Mouse (Mus musculus) limb, embryonic 15.5 days (tissue): ENCODE measurements around the gene Rnf169. TPM values are rescaled to one million over a fixed set of nuclear protein-coding genes. Genes with fewer than 3 reads are reported as not detected.
A peak's percentile ranks its signal among the peaks of the same experiment; 100 is the strongest.

ENCODE experiments used
- ATAC-seq: fragments of 200-750 bp; cut with Nextera tagmentation; 2 replicates; pipeline ENCODE4 v1.8.0; 2017; ENCODE audit warnings: low read depth, moderate TSS enrichment; ENCODE audit not compliant: insufficient number of reproducible peaks, low FRiP score, low TSS enrichment
- H3K27ac ChIP-seq: fragments of 300-500 bp; sonication (generic); 2 replicates; pipeline ENCODE4 v1.5.1; 2015; ENCODE audit warnings: moderate library complexity, mild to moderate bottlenecking, inconsistent platforms
- H3K27me3 ChIP-seq: fragments of 300-500 bp; sonication (generic); 2 replicates; pipeline ENCODE4 v1.6.1; 2015; ENCODE audit warnings: inconsistent platforms
- H3K36me3 ChIP-seq: fragments of 300-500 bp; sonication (generic); 2 replicates; pipeline ENCODE4 v1.6.1; 2015; ENCODE audit warnings: inconsistent platforms
- H3K4me1 ChIP-seq: fragments of 300-500 bp; sonication (generic); 2 replicates; pipeline ENCODE4 v1.6.1; 2015; ENCODE audit warnings: inconsistent platforms
- H3K4me2 ChIP-seq: fragments of 300-500 bp; sonication (generic); 2 replicates; pipeline ENCODE4 v1.6.1; 2015; ENCODE audit warnings: mild to moderate bottlenecking, inconsistent platforms
- H3K4me3 ChIP-seq: fragments of 300-500 bp; sonication (generic); 2 replicates; pipeline ENCODE4 v1.5.1; 2015; ENCODE audit warnings: mild to moderate bottlenecking, inconsistent platforms
- H3K9ac ChIP-seq: fragments of 300-500 bp; sonication (generic); 2 replicates; pipeline ENCODE4 v1.6.1; 2015; ENCODE audit warnings: inconsistent platforms
- H3K9me3 ChIP-seq: fragments of 300-500 bp; sonication (generic); 2 replicates; pipeline ENCODE4 v1.6.1; 2016; ENCODE audit warnings: inconsistent platforms
- WGBS: fragments of 180-500 bp; shearing (Covaris S2); methylation state at CpG from one replicate; pipeline ENCODE4 v1.1.7; 2015; 5-methylcytosine and 5-hydroxymethylcytosine counted together
- polyA plus RNA-seq: library from polyadenylated mRNA; unstranded; fragments of >200 nt; fragmentation: Nextera tagmentation; extraction: Ambion mirVana; gene quantifications from 2 replicates; pipeline ENCODE4 v1.2.1, GENCODE M21; 2015

The Rnf169 gene
- polyA plus RNA-seq, 1 experiment from 2014 or later, result 5.4 TPM

- 80% methylated on average over 1 of the region's 1 CpGs for WGBS
- no peak for ATAC-seq
- Histone ChIP-seq H3K4me2 (no peak overlapping the region), H3K4me3 (no peak overlapping the region), H3K9ac (no peak overlapping the region), H3K27me3 (no peaks in the 10 kb centered on the region), H3K36me3 (peaks cover 60% of the 10 kb centered on the region), H3K9me3 (no peaks in the 10 kb centered on the region), H3K27ac (no peak overlapping the region), H3K4me1 (no peaks in the 10 kb centered on the region)
These were observed 44.5 kb downstream of the Rnf169 start for GRCm38 (mm10) chr7:99935758-99936157.

GRCm38 (mm10) chr7:99926916-99927714 lies 53.1 kb downstream of the Rnf169 start:
- Histone ChIP-seq H3K36me3 (peaks cover 66% of the 10 kb centered on the region), H3K9ac (no peak overlapping the region)
- no peak for ATAC-seq

GRCm38 (mm10) chr7:99920416-99920815 lies 59.8 kb downstream of the Rnf169 start:
- Histone ChIP-seq H3K9ac (no peak overlapping the region), H3K4me3 (no peak overlapping the region), H3K27me3 (peaks cover 18% of the 10 kb centered on the region), H3K36me3 (peaks cover 40% of the 10 kb centered on the region), H3K4me2 (no peak overlapping the region), H3K4me1 (peaks cover 15% of the 10 kb centered on the region), H3K9me3 (no peaks in the 10 kb centered on the region), H3K27ac (no peak overlapping the region)
- WGBS, result 80% methylated on average over 2 of the region's 2 CpGs
- no peak for ATAC-seq

More at GRCm38 (mm10) chr7:99926916-99927714, 53.1 kb downstream of the Rnf169 start:
- 69% methylated on average over 10 of the region's 10 CpGs for WGBS
- Histone ChIP-seq H3K9me3 (no peaks in the 10 kb centered on the region), H3K27me3 (no peaks in the 10 kb centered on the region), H3K4me1 (no peaks in the 10 kb centered on the region), H3K4me2 (no peak overlapping the region), H3K27ac (no peak overlapping the region), H3K4me3 (no peak overlapping the region)

GRCm38 (mm10) chr7:99919971-99920370 lies 60.3 kb downstream of the Rnf169 start:
- WGBS, result 94% methylated on average over 6 of the region's 6 CpGs
- Histone ChIP-seq H3K27me3 (peaks cover 18% of the 10 kb centered on the region), H3K36me3 (peaks cover 35% of the 10 kb centered on the region), H3K27ac (no peak overlapping the region), H3K9ac (no peak overlapping the region), H3K4me1 (peaks cover 15% of the 10 kb centered on the region), H3K4me2 (no peak overlapping the region), H3K4me3 (no peak overlapping the region), H3K9me3 (no peaks in the 10 kb centered on the region)
- no peak for ATAC-seq

- H3K4me3 ChIP-seq, result no peak overlapping the region
- no peak overlapping the region for H3K27ac ChIP-seq
- peaks cover 27% of the 10 kb centered on the region for H3K36me3 ChIP-seq
- no peak overlapping the region for H3K4me2 ChIP-seq
- WGBS, result 98% methylated on average over 2 of the region's 2 CpGs
- H3K27me3 ChIP-seq, result peaks cover 18% of the 10 kb centered on the region
- peaks cover 15% of the 10 kb centered on the region for H3K4me1 ChIP-seq
- no peak overlapping the region for H3K9ac ChIP-seq
- no peaks in the 10 kb centered on the region for H3K9me3 ChIP-seq
- ATAC-seq, result no peak
These were observed 61.1 kb downstream of the Rnf169 start for GRCm38 (mm10) chr7:99919164-99919563.

- Histone ChIP-seq H3K9ac (peak overlapping the region; percentile 29), H3K4me2 (peak overlapping the region; percentile 78), H3K9me3 (no peaks in the 10 kb centered on the region), H3K27me3 (peaks cover 18% of the 10 kb centered on the region), H3K27ac (peak overlapping the region; percentile 4; the same call in 1 of the 2 replicates), H3K36me3 (peaks cover 13% of the 10 kb centered on the region; the same call in 1 of the 2 replicates), H3K4me3 (peak overlapping the region; percentile 36), H3K4me1 (peaks cover 19% of the 10 kb centered on the region)
- no peak for ATAC-seq
- WGBS, result 1% methylated on average over 36 of the region's 36 CpGs
These were observed 62.9 kb downstream of the Rnf169 start for GRCm38 (mm10) chr7:99917320-99917844.

- H3K9me3 ChIP-seq, result no peaks in the 10 kb centered on the region
- peak overlapping the region; percentile 78 for H3K4me2 ChIP-seq
- 0 out of 2 replicates have a peak overlapping the region, but pooled peaks have one; percentile 4 for H3K27ac ChIP-seq
- H3K4me1 ChIP-seq, result peaks cover 19% of the 10 kb centered on the region
- peak overlapping the region; percentile 29; the same call in 1 of the 2 replicates for H3K9ac ChIP-seq
- H3K4me3 ChIP-seq, result peak overlapping the region; percentile 36
- WGBS, result 6% methylated on average over 22 of the region's 22 CpGs
- H3K36me3 ChIP-seq, result 0 out of 2 replicates have a peak, but pooled peaks cover 11% of the 10 kb centered on the region
- ATAC-seq, result 0 out of 2 replicates have a peak, but pooled peaks have one; percentile 5
- H3K27me3 ChIP-seq, result peaks cover 18% of the 10 kb centered on the region
These were observed 63.4 kb downstream of the Rnf169 start for GRCm38 (mm10) chr7:99916741-99917319.

- Histone ChIP-seq H3K9ac (no peak overlapping the region), H3K27ac (no peak overlapping the region), H3K4me1 (peaks cover 19% of the 10 kb centered on the region), H3K4me3 (no peak overlapping the region), H3K27me3 (peaks cover 18% of the 10 kb centered on the region), H3K9me3 (no peaks in the 10 kb centered on the region), H3K4me2 (no peak overlapping the region), H3K36me3 (0 out of 2 replicates have a peak, but pooled peaks cover 4% of the 10 kb centered on the region)
- no peak for ATAC-seq
- 81% methylated on average over 2 of the region's 2 CpGs for whole genome bisulfite sequencing
These were observed 64.7 kb downstream of the Rnf169 start for GRCm38 (mm10) chr7:99915511-99915910.

- H3K27ac ChIP-seq, result no peak overlapping the region
- peaks cover 18% of the 10 kb centered on the region for H3K27me3 ChIP-seq
- no peak overlapping the region for H3K4me2 ChIP-seq
- 81% methylated on average over 10 of the region's 10 CpGs for WGBS
- H3K4me1 ChIP-seq, result peaks cover 19% of the 10 kb centered on the region
- ATAC-seq, result no peak
- no peaks in the 10 kb centered on the region for H3K36me3 ChIP-seq
- no peaks in the 10 kb centered on the region for H3K9me3 ChIP-seq
- H3K4me3 ChIP-seq, result no peak overlapping the region
- no peak overlapping the region for H3K9ac ChIP-seq
These were observed 65.9 kb downstream of the Rnf169 start for GRCm38 (mm10) chr7:99914316-99914715.

GRCm38 (mm10) chr7:99911038-99911437 lies 69.2 kb downstream of the Rnf169 start:
- Histone ChIP-seq H3K36me3 (no peaks in the 10 kb centered on the region), H3K4me3 (no peak overlapping the region), H3K27me3 (no peaks in the 10 kb centered on the region; the same call in 1 of the 2 replicates), H3K4me2 (no peak overlapping the region), H3K27ac (no peak overlapping the region), H3K4me1 (0 out of 2 replicates have a peak, but pooled peaks cover 4% of the 10 kb centered on the region), H3K9me3 (no peaks in the 10 kb centered on the region), H3K9ac (no peak overlapping the region)
- ATAC-seq, result no peak
- WGBS, result 72% methylated on average over 5 of the region's 5 CpGs

GRCm38 (mm10) chr7:99907463-99907862 lies 72.8 kb downstream of the Rnf169 start:
- no peak for ATAC-seq
- H3K4me3 ChIP-seq, result no peak overlapping the region
- no peaks in the 10 kb centered on the region for H3K4me1 ChIP-seq
- no peak overlapping the region for H3K27ac ChIP-seq
- H3K9me3 ChIP-seq, result no peaks in the 10 kb centered on the region
- no peaks in the 10 kb centered on the region for H3K27me3 ChIP-seq
- H3K36me3 ChIP-seq, result no peaks in the 10 kb centered on the region
- WGBS, result 70% methylated on average over 3 of the region's 3 CpGs
- H3K9ac ChIP-seq, result no peak overlapping the region
- H3K4me2 ChIP-seq, result no peak overlapping the region

GRCm38 (mm10) chr7:99906346-99906745 lies 73.9 kb downstream of the Rnf169 start:
- no peak overlapping the region for H3K4me3 ChIP-seq
- no peak overlapping the region for H3K4me2 ChIP-seq
- H3K9me3 ChIP-seq, result no peaks in the 10 kb centered on the region
- H3K4me1 ChIP-seq, result no peaks in the 10 kb centered on the region
- no peak overlapping the region for H3K27ac ChIP-seq
- no peak overlapping the region for H3K9ac ChIP-seq
- H3K27me3 ChIP-seq, result no peaks in the 10 kb centered on the region
- no peaks in the 10 kb centered on the region for H3K36me3 ChIP-seq
- ATAC-seq, result no peak
- 82% methylated on average over 3 of the region's 3 CpGs for WGBS
